Mouse (Mus musculus) right cerebral cortex, postnatal 36 days (tissue): ENCODE measurements around the gene Lin54.

Experiments used
- DNase-seq, 2 experiments: peaks; one replicate each; pipeline ENCODE4 v3.0.0; 2022; ENCODE audit warnings: low spot score in 2 of 2, mixed read lengths in 1 of 2

Gene Lin54

GRCm38 (mm10) chr5:100500458-100500961 is at the start of gene Lin54:
Lin54 (minus strand) TSS chr5:100500639.
- DNase-seq, result peak; percentile 85 to 90

- DNase-seq, result no peak
Measured at GRCm38 (mm10) chr5:100550151-100550550, 49.7 kb upstream of the Lin54 start.

DNA sequence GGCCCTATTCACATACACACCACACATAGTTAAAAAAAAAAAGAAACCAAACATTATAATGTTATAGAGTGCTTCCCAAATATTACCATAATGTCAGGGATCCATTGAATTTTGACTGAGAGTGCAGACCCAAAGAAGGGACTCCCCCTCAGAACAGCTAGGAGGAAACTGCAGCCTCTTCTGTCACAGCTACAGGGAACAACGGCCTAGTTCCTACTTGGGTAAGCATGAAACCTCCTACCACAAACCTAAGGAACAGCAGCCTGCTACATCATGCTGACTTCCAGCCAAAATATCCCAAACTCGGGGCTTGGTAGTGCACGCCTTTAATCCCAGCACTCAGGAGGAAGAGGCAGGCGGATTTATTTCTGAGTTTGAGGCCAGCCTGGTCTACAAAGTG is 48.9 kb upstream of the Lin54 start:
- no peak for DNase-seq

DNA sequence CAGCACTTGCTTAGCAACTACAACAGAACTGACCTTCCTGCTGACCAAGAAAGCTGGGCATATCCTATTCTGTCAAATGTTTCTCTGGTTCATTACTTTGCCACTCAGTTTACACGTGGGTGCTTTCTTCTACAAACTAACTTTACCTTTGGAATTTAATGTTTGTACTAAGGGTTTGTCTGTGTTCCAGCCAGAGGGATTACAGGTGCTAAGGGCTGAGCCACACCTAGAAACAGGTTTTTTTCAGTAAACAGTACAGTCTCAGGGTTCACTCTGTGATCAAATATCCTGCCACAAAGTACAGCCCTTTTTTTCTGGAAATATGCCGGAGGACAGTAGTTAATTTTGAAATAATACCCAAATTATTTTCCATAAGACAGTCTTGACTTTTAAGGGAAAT is 47.8 kb upstream of the Lin54 start:
- DNase-seq, result no peak

DNA sequence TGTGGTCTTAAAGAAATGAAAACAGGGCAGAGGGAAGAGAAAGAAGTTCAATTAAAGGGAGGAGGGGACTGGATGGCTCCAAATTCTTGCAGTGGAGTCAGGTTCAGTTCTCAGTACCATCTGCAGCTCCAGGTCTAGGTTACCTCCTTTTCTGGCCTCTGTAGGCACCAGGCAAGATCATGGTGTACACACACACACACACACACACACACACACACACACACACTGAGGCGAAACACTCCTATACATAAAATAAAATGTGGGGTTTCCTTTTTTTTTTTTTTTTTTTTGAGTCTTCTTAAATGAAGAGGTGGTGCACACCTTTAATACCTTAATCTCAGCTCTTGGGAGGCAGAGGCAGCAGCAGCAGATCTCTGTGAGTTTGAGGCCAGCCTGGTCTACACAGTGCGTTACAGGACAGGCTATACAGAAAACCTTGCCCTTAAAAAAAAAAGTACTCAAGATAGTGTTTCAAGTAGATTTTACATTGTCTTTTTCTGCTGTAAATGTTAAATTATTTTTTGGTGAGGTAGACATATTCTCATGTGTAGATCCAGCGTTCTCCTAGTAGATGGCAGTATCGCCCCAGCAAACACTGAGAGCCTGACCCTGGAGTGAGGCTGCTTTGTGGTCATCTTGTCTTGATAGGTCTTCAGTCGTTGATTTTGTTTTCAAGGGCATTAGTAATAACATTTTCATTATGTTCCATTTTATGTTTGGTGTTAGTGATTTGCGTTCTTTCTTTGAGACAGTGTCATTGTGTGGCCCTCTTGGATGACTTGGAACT is 46.0 kb upstream of the Lin54 start:
- no peak for DNase-seq

DNA sequence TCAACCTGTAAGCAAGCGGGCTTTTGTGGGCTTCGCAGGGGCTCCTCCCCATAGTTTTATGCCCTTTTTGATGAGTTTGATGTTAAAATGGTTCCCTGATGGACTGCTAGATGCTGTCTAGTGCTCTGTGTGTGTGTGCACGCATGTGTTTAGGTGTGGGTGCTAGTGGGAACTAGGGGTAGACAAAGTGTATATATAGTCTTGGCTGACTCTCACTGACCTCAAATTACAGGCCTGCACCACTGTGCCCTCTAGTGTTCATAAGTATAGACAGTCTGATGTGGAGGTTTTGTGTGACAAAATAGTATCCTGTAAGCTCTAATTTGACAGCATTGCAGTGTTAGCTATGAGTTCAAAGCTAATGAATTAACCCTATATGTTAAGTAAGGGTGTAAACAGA is 36.2 kb upstream of the Lin54 start:
- no peak for DNase-seq

DNA sequence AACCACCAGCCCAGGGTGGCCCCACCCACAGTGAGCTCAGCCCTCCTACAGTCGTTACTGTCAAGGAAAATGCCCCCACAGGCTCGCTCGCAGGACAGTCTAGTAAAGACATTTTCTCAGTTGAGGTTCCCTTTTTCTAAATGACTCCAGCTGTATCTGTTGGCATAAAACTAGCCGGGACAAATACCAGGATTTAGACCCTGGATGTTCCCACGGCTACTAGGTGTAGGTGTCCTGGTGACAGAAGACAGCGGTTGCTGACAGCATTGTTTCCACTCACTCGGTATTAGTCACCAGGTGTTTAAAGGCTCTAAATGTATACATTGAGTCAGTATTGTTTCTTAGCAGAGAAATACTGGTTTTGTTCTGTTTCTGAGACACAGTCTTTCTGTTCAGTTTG is 35.4 kb upstream of the Lin54 start:
- no peak for DNase-seq

- DNase-seq, result peak in 1 of 2 experiments; percentile 15
Measured at GRCm38 (mm10) chr5:100526164-100526563, 25.7 kb upstream of the Lin54 start.

DNA sequence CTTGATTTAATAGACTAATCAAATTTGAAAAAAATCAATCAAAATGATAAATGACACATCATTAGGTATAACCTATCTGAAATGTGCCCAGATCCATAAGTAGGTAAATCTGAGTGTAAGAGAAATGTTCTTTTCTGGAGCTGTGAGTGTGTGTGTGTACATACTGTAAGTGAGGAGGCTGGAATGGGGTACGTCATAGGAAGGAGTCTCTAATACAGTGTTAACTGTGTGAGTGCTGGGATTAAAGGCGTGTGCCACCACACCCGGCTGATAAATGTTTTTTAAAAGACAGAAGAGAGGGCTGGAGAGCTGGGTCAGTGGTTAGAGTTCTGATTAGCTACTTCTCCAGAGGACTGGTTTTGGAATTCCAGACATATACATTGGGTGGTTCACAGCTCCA is 25.2 kb upstream of the Lin54 start:
- DNase-seq, result no peak

DNA sequence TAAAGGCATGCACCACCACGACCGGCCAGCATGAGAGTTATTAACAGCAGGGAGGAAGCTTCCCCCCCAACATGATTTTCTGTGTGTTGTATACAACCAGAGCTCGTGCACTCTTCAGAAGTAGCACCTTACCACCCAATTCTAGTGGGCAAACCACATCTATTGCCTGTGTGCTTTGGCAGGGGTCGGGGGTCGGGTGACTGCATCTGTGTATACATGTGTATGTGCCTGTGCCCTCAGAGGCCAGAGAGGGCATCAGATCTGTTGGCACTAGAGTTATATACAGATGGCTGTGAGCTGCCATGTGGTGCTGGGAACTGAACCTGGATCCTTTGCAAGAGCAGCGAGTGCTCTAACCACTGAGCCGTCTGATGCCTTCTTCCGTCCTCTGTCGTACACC is 24.5 kb upstream of the Lin54 start:
- DNase-seq, result no peak

GRCm38 (mm10) chr5:100523331-100523730 is 22.9 kb upstream of the Lin54 start:
- DNase-seq, result no peak

DNA sequence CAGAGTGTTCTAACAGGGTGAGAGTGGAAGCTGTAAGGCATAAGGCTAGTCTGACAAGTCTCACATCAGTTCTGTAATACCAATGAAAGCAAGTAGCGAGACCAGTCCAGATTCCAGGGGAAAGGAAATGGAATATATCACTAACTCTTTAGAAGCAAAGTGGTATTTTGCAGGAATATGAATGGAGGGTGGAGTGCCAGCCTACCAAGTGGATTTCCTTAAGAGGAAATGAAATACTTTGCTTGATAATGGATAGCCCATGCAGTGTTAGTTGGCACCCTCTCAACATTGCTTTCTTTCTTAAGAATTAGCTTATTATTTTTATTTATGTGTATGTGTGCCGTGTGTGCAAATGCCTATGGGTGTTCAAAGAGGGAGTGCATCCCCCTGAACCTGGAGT is 19.8 kb upstream of the Lin54 start:
- no peak for DNase-seq

DNA sequence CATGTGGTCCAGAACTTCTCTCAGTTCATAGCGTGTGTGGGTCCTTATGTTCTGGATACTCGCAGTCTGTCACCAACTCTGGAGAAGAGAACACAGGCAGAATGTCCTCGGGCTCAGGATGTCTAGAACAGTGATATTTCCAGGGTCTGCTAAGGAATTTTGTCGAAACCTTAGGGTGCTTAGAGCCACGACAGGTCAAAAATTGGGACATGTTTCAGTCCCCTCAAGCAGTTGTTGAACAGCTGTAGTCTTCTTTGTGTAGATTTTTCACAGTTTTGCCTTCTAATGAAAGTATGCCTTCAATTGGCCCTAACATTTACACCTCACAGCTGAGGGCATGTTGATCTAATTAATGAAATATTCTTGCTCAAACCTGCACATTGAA is 18.6 kb upstream of the Lin54 start:
- no peak for DNase-seq

DNA sequence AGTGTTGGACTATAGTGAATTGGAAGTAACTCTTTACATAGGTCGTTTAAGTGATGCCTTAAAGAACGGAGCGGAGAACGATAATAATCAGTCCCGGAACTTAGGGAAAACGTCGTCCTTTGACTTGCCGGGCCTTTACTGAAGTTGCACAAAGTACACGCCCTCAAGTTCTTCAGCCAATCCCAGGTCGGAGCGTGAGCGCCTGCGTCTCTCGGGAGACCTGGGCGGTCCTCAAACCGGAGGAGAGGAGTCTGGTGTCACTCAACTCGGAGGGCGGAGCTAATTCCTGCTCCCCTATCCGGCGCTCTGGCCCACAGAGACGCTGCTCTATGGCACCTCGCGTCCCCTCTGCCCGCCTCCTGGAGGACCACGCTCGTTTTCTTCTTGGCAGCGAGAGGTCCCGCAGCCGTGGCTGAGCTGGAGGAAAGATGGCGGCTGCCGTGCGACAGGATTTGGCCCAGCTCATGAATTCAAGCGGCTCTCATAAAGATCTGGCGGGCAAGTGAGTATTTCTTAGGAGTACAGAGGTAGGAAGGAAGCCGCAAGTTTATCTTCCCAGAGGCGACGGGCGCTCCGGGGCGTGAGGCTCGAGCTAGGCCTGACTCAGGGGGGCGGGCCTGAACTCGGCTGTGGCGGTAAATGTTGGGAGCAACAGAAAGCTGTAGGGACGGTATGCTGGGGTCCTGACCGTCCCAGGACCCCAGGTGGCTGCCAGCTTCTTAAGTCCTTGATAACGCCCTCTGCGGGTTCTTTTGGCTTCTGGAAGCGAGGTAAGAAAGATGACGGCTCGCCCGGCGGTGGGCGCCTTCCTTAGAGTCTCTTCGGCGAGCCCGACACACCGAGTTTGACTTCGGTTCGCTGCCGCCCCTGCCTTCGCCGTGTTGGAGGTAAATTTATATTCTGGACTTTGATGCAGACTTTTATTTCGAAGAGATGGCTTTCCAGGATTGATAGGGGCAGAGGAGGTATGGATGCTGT is 17.9 kb upstream of the Lin54 start, which contains the start of gene Cops4:
Gene Cops4, plus strand, starts transcription at position 261 of the 978 bp plus-strand sequence.
- peak; percentile 96 to 98 for DNase-seq

- no peak for DNase-seq
Measured at GRCm38 (mm10) chr5:100512576-100512975, 12.1 kb upstream of the Lin54 start.

DNA sequence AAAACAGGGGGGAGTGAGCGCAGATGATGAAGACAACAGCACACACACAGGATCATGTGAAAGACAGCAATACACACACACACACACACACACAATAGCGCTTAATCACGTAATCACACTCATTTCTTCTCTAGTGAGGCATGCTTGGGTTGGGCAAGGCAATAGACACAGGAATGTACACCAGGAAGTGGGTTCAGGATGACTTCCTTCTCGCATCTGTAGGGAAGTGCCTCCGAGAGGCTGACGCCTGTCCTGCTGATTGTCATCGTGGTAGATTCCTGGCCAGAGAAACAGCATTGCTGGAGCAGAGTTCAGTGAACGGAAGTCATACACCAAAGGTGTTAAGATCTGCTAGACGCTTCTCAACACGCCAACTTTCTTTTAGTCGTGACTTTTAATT is 8.8 kb upstream of the Lin54 start:
- DNase-seq, result no peak

DNA sequence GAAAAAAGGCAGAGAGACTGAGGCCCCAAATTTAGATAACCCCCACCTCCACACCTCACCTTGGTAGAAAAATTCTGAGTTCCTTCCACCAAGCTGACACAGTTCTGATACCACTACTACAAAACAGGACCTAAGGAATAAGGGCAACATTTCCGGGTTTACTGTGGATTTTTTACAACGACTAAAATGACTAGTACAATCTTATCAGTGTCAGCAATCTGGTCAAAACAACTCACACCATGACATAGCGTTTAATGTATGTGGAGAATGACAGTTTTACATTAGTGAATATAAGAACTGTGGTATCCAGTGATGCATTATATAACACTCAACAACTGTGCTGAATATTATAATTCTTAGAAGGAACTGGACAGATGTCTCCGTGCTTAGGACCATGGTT is 828 bp upstream of the Lin54 start:
- no peak for DNase-seq

- peak; percentile 31 to 32 for DNase-seq
Measured at GRCm38 (mm10) chr5:100499831-100500304, 571 bp downstream of the Lin54 start.

DNA sequence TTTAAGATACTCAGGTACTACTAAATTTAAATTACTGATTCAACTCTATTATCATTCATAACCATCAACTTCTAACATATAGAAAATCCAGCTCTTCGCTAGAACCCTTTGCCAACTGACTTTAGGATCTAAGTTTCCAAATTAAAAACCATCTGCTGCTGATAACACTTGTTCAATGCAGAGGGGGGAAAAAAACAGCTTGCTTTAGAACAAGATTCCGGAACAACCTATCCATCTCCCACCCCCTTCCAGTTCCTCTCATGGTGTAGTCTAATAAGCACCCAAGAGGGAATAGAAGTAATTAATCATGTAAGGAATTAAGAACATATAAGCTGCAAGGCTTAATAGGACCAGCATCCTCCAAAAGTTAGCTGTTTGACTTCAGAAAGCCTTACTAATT is 1.2 kb downstream of the Lin54 start:
- DNase-seq, result no peak

DNA sequence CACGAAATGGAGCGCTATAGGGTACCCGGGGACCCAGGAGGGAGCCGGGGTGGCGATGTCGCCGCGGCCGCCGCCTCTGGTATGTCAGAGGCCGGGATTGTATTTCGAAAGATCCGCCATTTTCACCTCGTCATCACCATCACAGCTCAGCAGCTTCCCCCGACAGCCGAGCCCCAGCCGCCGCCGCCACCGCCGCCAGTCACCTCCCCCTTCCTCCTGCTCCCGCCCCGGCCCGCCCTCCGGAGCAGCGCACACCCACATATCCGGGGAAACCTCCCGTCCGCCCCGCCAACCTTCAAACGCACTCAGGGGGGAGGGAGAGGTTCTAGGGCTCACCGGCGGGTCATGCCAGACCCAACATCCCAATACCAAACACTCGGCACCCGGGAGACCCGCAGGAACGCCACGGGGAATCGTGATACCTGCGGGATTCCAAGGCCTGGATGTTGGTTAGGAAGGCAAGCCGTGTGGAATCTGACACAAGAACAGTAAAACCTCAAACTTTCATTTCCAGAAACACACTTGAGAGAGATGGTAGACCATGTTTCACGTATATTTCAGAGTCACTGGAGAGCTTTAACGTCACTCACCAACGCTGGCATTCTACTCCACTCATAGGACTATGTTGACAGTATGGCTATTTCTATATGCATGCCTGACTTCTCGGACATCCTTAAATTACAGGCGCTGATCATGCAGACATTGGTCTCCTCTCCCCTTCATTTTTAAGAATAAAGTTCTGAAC is 1.8 kb downstream of the Lin54 start:
- peak; percentile 54 to 57 for DNase-seq

DNA sequence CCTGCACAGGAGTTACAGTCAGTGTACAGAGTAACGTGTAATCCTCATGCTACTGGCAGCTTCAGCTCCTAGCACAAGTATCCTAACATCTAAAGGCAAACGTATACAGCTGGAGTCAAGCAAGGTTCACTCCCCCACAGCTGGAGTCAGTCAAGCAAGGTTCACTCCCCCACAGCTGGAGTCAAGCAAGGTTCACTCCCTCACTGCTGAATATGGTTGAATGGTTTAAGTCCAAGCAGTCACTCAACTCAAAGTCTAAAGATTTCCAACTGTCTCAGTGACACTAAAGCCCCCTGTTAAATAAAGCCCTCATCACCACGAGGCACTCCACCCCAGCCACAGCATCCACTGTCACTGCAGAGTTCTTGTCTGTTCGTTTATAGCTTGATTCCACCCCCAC is 8.7 kb downstream of the Lin54 start:
- DNase-seq, result no peak

DNA sequence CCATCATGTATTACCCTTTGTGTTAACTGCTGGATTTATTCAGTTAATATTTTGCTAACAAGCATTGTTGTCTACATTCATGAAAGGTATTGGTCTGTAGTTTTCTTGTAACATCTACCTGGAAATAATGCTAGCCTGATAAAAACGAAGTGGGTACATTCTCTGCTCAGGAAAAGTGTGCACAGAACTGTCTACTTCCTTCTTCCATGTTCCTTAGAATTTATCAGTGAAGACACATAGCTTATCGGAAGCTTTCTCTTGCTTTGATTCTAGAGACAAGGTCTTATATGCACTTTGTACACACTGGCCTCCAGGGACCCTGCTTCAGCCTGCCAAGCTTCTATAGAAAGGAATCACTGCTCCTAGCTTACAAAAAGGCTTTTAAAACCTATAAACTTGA is 11.1 kb downstream of the Lin54 start:
- DNase-seq, result no peak
